Mouse (Mus musculus): ENCODE measurements around the gene Olfr43. TPM values are rescaled to one million over a fixed set of nuclear protein-coding genes. Genes with fewer than 3 reads are reported as not detected.

Olfr43 gene
- not detected in 2 replicates for polyA plus RNA-seq (2012; rRNA removed)

DNA sequence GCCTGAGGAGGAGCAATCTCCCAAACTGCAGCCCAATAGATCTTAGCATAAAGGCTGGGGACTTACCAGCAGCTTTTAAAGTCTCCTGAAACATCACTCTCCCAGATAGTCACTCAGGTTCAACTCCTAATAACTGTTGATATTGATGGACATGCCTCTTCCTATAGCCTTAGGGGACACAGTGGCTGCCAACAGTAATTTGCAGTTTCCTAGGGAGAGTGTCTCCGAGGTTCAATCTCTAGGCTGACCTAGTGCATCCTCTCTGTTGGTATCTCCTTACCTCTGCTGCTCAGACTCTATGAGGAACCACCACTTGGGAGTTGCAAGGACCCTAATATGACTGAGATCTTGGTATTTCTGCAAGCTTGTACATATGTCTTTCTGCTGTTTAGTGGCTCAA is at the start of gene Olfr43:
Gene Olfr43 (minus strand): TSS at position 101 of the 400 bp plus-strand sequence.

DNA sequence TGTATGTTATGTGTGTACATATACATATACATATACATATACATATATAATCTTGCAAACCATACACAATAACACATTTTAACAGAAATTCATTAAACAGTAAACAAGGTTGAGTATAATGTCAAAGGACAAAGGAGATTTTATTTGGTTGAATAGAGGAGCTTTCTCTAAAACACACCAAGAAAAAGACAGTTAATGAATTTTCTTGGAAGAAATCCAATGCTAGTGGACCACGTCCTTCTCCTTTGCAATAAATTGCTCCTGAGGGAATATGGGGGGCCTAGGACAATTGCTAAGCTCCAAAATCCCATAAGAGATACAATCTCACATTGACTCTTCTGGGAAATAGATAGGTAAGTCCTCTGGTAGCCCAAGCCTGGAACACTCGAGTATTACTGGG is 48.3 kb upstream of the Olfr43 start, which contains the start of gene Olfr406:
Gene Olfr406 (plus strand): TSS at position 301 of the 400 bp plus-strand sequence.

DNA sequence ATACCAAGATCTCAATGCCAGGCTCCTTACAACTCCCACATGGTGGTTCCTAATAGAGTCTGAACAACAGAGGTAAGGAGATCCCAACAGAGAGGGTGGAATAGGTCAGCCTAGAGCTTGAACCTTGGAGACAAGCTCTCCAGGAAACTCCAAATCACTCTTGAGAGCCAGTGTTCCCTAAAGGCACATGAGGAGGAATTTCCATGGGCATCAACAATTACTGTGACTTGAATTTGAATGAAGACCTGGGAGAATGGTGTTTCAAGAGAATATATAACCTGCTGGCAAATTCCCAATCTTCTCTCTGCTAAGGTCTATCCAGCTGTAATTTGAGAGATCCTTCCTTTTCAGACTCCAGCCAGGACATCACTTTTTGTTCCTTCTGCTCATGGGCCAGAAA is 25.2 kb downstream of the Olfr43 start, which contains the start of gene Olfr403:
Gene Olfr403 (plus strand): TSS at position 301 of the 400 bp plus-strand sequence.

Other genes with a start within 250 kb of the Olfr43 start
- gene Olfr398, start 221.0 kb downstream of the Olfr43 start, polyA plus RNA-seq (2012; rRNA removed) = not detected in 2 replicates
- not detected in 2 replicates for gene Olfr139, start 154.8 kb downstream of the Olfr43 start, polyA plus RNA-seq (2012; rRNA removed)
- gene Olfr399, start 154.8 kb downstream of the Olfr43 start, polyA plus RNA-seq (2012; rRNA removed) = not detected in 2 replicates
- gene Zfp616, start 141.4 kb downstream of the Olfr43 start, polyA plus RNA-seq (2012; rRNA removed) = not detected in 2 replicates
- not detected in 2 replicates for gene Olfr401, start 97.7 kb downstream of the Olfr43 start, polyA plus RNA-seq (2012; rRNA removed)
- not detected in 2 replicates for gene Olfr402, start 57.9 kb downstream of the Olfr43 start, polyA plus RNA-seq (2012; rRNA removed)
- not detected in 2 replicates for gene Olfr403, start 25.1 kb downstream of the Olfr43 start, polyA plus RNA-seq (2012; rRNA removed)
- gene Olfr406, start 48.4 kb upstream of the Olfr43 start, polyA plus RNA-seq (2012; rRNA removed) = not detected in 2 replicates
- not detected in 2 replicates for gene Olfr59, start 72.4 kb upstream of the Olfr43 start, polyA plus RNA-seq (2012; rRNA removed)
- gene Olfr410, start 126.7 kb upstream of the Olfr43 start, polyA plus RNA-seq (2012; rRNA removed) = not detected in 2 replicates
- not detected in 2 replicates for gene Olfr411, start 141.3 kb upstream of the Olfr43 start, polyA plus RNA-seq (2012; rRNA removed)
- gene Olfr412, start 150.7 kb upstream of the Olfr43 start, polyA plus RNA-seq (2012; rRNA removed) = not detected in 2 replicates